Mouse (Mus musculus) hindbrain, embryonic 11.5 days (tissue): ENCODE data around the gene Ube2h. TPM values are rescaled to one million over a fixed set of nuclear protein-coding genes. Genes with fewer than 3 reads are reported as not detected.

Experiments
- ATAC-seq: fragments of 200-750 bp; cut with Nextera tagmentation; 2 replicates; pipeline ENCODE4 v1.8.0; 2017; ENCODE audit warnings: mild to moderate bottlenecking, moderate TSS enrichment, moderate library complexity; ENCODE audit not compliant: low FRiP score
- DNase-seq: peaks from one replicate; pipeline ENCODE4 v3.0.0-alpha.2; 2015; ENCODE audit warnings: low spot score
- H3K27ac ChIP-seq: fragments of 300-500 bp; sonication (generic); 2 replicates; pipeline ENCODE4 v1.5.1; 2014; ENCODE audit warnings: mild to moderate bottlenecking, low read depth, low read length
- H3K27me3 ChIP-seq: fragments of 300-500 bp; sonication (generic); 2 replicates; pipeline ENCODE4 v1.6.1; 2014; ENCODE audit warnings: mild to moderate bottlenecking, low read length, moderate library complexity, mixed read lengths; ENCODE audit not compliant: control insufficient read depth, insufficient read depth
- H3K36me3 ChIP-seq: fragments of 300-500 bp; sonication (generic); 2 replicates; pipeline ENCODE4 v1.6.1; 2014; ENCODE audit warnings: mild to moderate bottlenecking, low read length, moderate library complexity, mixed read lengths; ENCODE audit not compliant: control insufficient read depth, insufficient read depth
- H3K4me1 ChIP-seq: fragments of 300-500 bp; sonication (generic); replicated peaks from 2 replicates; pipeline ENCODE4 v1.6.1; 2014; ENCODE audit warnings: low read length, mixed read lengths; ENCODE audit not compliant: control insufficient read depth, insufficient read depth
- H3K4me2 ChIP-seq: fragments of 300-500 bp; sonication (generic); replicated peaks from 2 replicates; pipeline ENCODE4 v1.6.1; 2014; ENCODE audit warnings: mild to moderate bottlenecking, low read depth, low read length
- H3K4me3 ChIP-seq: fragments of 300-500 bp; sonication (generic); 2 replicates; pipeline ENCODE4 v1.5.1; 2014; ENCODE audit warnings: low read depth, low read length
- H3K9ac ChIP-seq: fragments of 300-500 bp; sonication (generic); 2 replicates; pipeline ENCODE4 v1.6.1; 2014; ENCODE audit warnings: low read depth, low read length
- H3K9me3 ChIP-seq: fragments of 300-500 bp; sonication (generic); 2 replicates; pipeline ENCODE4 v1.6.1; 2016; ENCODE audit warnings: low read length; ENCODE audit not compliant: control insufficient read depth
- WGBS: fragments of 180-500 bp; shearing (Covaris S2); extraction: QIAGEN DNeasy Blood & Tissue Kit; methylation state at CpG from one replicate; pipeline ENCODE4 v1.1.7; 2014; 5-methylcytosine and 5-hydroxymethylcytosine counted together
- polyA plus RNA-seq: library from polyadenylated mRNA; unstranded; fragments of >200 nt; fragmentation: Nextera tagmentation; extraction: Ambion mirVana; gene quantifications from 2 replicates; pipeline ENCODE4 v1.2.1, GENCODE M21; 2014

Gene Ube2h
- polyA plus RNA-seq, 1 experiment from 2014 or later: 56.1 TPM

- Histone ChIP-seq H3K4me3 (no peak overlapping the region), H3K9me3 (no peaks in the 10 kb centered on the region), H3K27me3 (no peaks in the 10 kb centered on the region), H3K36me3 (peaks cover 2% of the 10 kb centered on the region; the same call in 1 of the 2 replicates), H3K9ac (no peak overlapping the region), H3K4me1 (no peaks in the 10 kb centered on the region), H3K27ac (no peak overlapping the region), H3K4me2 (no peak overlapping the region)
- ATAC-seq: no peak
- no peak for DNase-seq
Observed at GRCm38 (mm10) chr6:30286642-30287041, 17.7 kb downstream of the Ube2h start.

- no peak overlapping the region for H3K4me3 ChIP-seq
- H3K36me3 ChIP-seq: peaks cover 2% of the 10 kb centered on the region; the same call in 1 of the 2 replicates
- H3K9me3 ChIP-seq: no peaks in the 10 kb centered on the region
- ATAC-seq (no peak), DNase-seq (no peak)
- H3K4me1 ChIP-seq: no peaks in the 10 kb centered on the region
- no peak overlapping the region for H3K27ac ChIP-seq
- H3K9ac ChIP-seq: no peak overlapping the region
- H3K4me2 ChIP-seq: no peak overlapping the region
- H3K27me3 ChIP-seq: no peaks in the 10 kb centered on the region
Observed at GRCm38 (mm10) chr6:30284177-30284576, 20.2 kb downstream of the Ube2h start.

- no peaks in the 10 kb centered on the region for H3K9me3 ChIP-seq
- no peaks in the 10 kb centered on the region for H3K4me1 ChIP-seq
- WGBS: 90% methylated on average over 2 of the region's 2 CpGs
- H3K9ac ChIP-seq: no peak overlapping the region
- no peak overlapping the region for H3K4me2 ChIP-seq
- ATAC-seq (no peak), DNase-seq (no peak)
- no peak overlapping the region for H3K27ac ChIP-seq
- H3K27me3 ChIP-seq: no peaks in the 10 kb centered on the region
- no peak overlapping the region for H3K4me3 ChIP-seq
- H3K36me3 ChIP-seq: no peaks in the 10 kb centered on the region
Observed at GRCm38 (mm10) chr6:30282361-30282760, 22.0 kb downstream of the Ube2h start.

GRCm38 (mm10) chr6:30278374-30278773, 26.0 kb downstream of the Ube2h start:
- no peak for DNase-seq
- WGBS: 75% methylated on average over 1 of the region's 1 CpGs
- Histone ChIP-seq H3K4me2 (no peak overlapping the region), H3K9ac (no peak overlapping the region), H3K4me1 (no peaks in the 10 kb centered on the region), H3K27ac (no peak overlapping the region), H3K36me3 (no peaks in the 10 kb centered on the region), H3K27me3 (no peaks in the 10 kb centered on the region), H3K9me3 (no peaks in the 10 kb centered on the region), H3K4me3 (no peak overlapping the region)
- no peak for ATAC-seq

GRCm38 (mm10) chr6:30276882-30277281, 27.5 kb downstream of the Ube2h start:
- H3K27me3 ChIP-seq: no peaks in the 10 kb centered on the region
- H3K4me1 ChIP-seq: 0 out of 2 replicates have a peak, but pooled peaks cover 3% of the 10 kb centered on the region
- H3K9ac ChIP-seq: no peak overlapping the region
- WGBS: 95% methylated on average over 7 of the region's 7 CpGs
- ATAC-seq (no peak), DNase-seq (no peak)
- no peaks in the 10 kb centered on the region for H3K9me3 ChIP-seq
- no peak overlapping the region for H3K4me2 ChIP-seq
- H3K4me3 ChIP-seq: no peak overlapping the region
- H3K36me3 ChIP-seq: no peaks in the 10 kb centered on the region
- H3K27ac ChIP-seq: no peak overlapping the region

GRCm38 (mm10) chr6:30276375-30276774, 28.0 kb downstream of the Ube2h start:
- no peak overlapping the region for H3K27ac ChIP-seq
- DNase-seq (no peak), ATAC-seq (no peak)
- no peak overlapping the region for H3K9ac ChIP-seq
- WGBS: 81% methylated on average over 3 of the region's 3 CpGs
- H3K4me3 ChIP-seq: no peak overlapping the region
- H3K4me2 ChIP-seq: no peak overlapping the region
- H3K9me3 ChIP-seq: no peaks in the 10 kb centered on the region
- no peaks in the 10 kb centered on the region for H3K36me3 ChIP-seq
- no peaks in the 10 kb centered on the region for H3K27me3 ChIP-seq
- 0 out of 2 replicates have a peak, but pooled peaks cover 3% of the 10 kb centered on the region for H3K4me1 ChIP-seq

GRCm38 (mm10) chr6:30275159-30275847, 29.0 kb downstream of the Ube2h start:
- Histone ChIP-seq H3K36me3 (no peaks in the 10 kb centered on the region), H3K4me1 (0 out of 2 replicates have a peak, but pooled peaks cover 3% of the 10 kb centered on the region), H3K4me2 (no peak overlapping the region), H3K4me3 (no peak overlapping the region), H3K9me3 (no peaks in the 10 kb centered on the region), H3K9ac (no peak overlapping the region), H3K27ac (no peak overlapping the region), H3K27me3 (no peaks in the 10 kb centered on the region)
- DNase-seq (no peak), ATAC-seq (no peak)
- 83% methylated on average over 5 of the region's 5 CpGs for WGBS

GRCm38 (mm10) chr6:30272911-30273310, 31.4 kb downstream of the Ube2h start:
- Histone ChIP-seq H3K4me3 (no peak overlapping the region), H3K4me2 (no peak overlapping the region)
- ATAC-seq: no peak

GRCm38 (mm10) chr6:30272338-30272905, 31.9 kb downstream of the Ube2h start:
- H3K27me3 ChIP-seq: no peaks in the 10 kb centered on the region
- H3K36me3 ChIP-seq: peaks cover 4% of the 10 kb centered on the region; the same call in 1 of the 2 replicates
- no peak overlapping the region for H3K9ac ChIP-seq
- H3K27ac ChIP-seq: no peak overlapping the region
- H3K4me1 ChIP-seq: 0 out of 2 replicates have a peak, but pooled peaks cover 3% of the 10 kb centered on the region
- DNase-seq (no peak), ATAC-seq (no peak)
- 57% methylated on average over 11 of the region's 11 CpGs for WGBS
- no peaks in the 10 kb centered on the region for H3K9me3 ChIP-seq
- no peak overlapping the region for H3K4me2 ChIP-seq
- no peak overlapping the region for H3K4me3 ChIP-seq

More at GRCm38 (mm10) chr6:30272911-30273310, 31.4 kb downstream of the Ube2h start:
- Histone ChIP-seq H3K36me3 (peaks cover 2% of the 10 kb centered on the region; the same call in 1 of the 2 replicates), H3K9ac (no peak overlapping the region), H3K4me1 (0 out of 2 replicates have a peak, but pooled peaks cover 3% of the 10 kb centered on the region), H3K27me3 (no peaks in the 10 kb centered on the region), H3K9me3 (no peaks in the 10 kb centered on the region), H3K27ac (no peak overlapping the region)
- DNase-seq: peak; percentile 28
- WGBS: 27% methylated on average over 3 of the region's 3 CpGs
